Mouse (Mus musculus) megakaryocyte, embryonic 14.5 days (primary cell): Measurements from ENCODE around the gene 2900092C05Rik.

Experiments used
- FLI1 ChIP-seq: IDR thresholded peaks from 2 replicates; pipeline ENCODE4 v1.6.1; 2012; ENCODE audit warnings: low read length, inconsistent platforms, mixed read lengths
- GATA1 ChIP-seq: IDR thresholded peaks from 3 replicates; pipeline ENCODE4 v1.6.1; 2012; ENCODE audit warnings: mixed read lengths, low read length, inconsistent platforms, borderline replicate concordance

GRCm38 (mm10) chr7:12483771-12484170, 28.5 kb upstream of the 2900092C05Rik start:
- TF ChIP-seq GATA1, result no peak
- TF ChIP-seq FLI1, result no peak
